Mouse (Mus musculus) CH12.LX (cell line): ENCODE results near the gene Mvp. TPM values are rescaled to one million over a fixed set of nuclear protein-coding genes. Genes with fewer than 3 reads are reported as not detected.

Experiments used
- DNase-seq: peaks from one replicate; pipeline ENCODE4 v3.0.0-alpha.2; 2013; ENCODE audit errors: extremely low read depth
- H3K27ac ChIP-seq: 2 replicates; pipeline ENCODE4 v1.5.1; 2012; ENCODE audit warnings: low read depth, mild to moderate bottlenecking, control low read depth, moderate library complexity; ENCODE audit not compliant: insufficient read depth
- H3K27me3 ChIP-seq: replicated peaks from 2 replicates; pipeline ENCODE3; 2012; ENCODE audit warnings: inconsistent platforms
- H3K36me3 ChIP-seq, 2 experiments: replicated peaks in 1 of 2; 2 replicates each; pipeline versions ENCODE3 to v1.6.1; 2012; ENCODE audit warnings: inconsistent platforms in 1 of 2, low read length in 1 of 2, mild to moderate bottlenecking in 1 of 2, mixed read lengths in 1 of 2, moderate library complexity in 1 of 2; ENCODE audit not compliant: control insufficient read depth in 1 of 2, insufficient read depth in 1 of 2
- H3K4me1 ChIP-seq, 2 experiments: 2 replicates each; pipeline ENCODE4 v1.6.1; 2012; ENCODE audit warnings: inconsistent platforms in 1 of 2, moderate library complexity in 1 of 2; ENCODE audit not compliant: insufficient read depth in 2 of 2, control insufficient read depth in 1 of 2
- H3K4me2 ChIP-seq: 2 replicates; pipeline ENCODE4 v1.6.1; 2012; ENCODE audit warnings: low read depth, mild to moderate bottlenecking, control low read depth; ENCODE audit not compliant: poor library complexity, insufficient read depth, severe bottlenecking
- H3K4me3 ChIP-seq, 3 experiments: fragments of 150-350 bp in 1 of 3; sonication (generic) in 1 of 3; replicated peaks in 1 of 3; 2 replicates each; pipeline versions ENCODE3 to v1.5.1; 2011 to 2012; ENCODE audit warnings: low read depth in 2 of 3, low read length in 2 of 3, mild to moderate bottlenecking in 2 of 3, moderate library complexity in 2 of 3, control low read depth in 1 of 3, improper control_type of control experiment in 1 of 3, inconsistent platforms in 1 of 3, mixed read lengths in 1 of 3; ENCODE audit not compliant: poor library complexity in 1 of 3
- H3K79me2 ChIP-seq: replicated peaks from 2 replicates; pipeline ENCODE4 v1.6.1; 2012; ENCODE audit warnings: mild to moderate bottlenecking, moderate library complexity; ENCODE audit not compliant: control insufficient read depth, poor library complexity, insufficient read depth, severe bottlenecking; ENCODE audit errors: extremely low read depth
- H3K9ac ChIP-seq: 2 replicates; pipeline ENCODE4 v1.6.1; 2012; ENCODE audit warnings: low read depth, mild to moderate bottlenecking, control low read depth, moderate library complexity; ENCODE audit not compliant: insufficient read depth
- H3K9me3 ChIP-seq: replicated peaks from 2 replicates; pipeline ENCODE3; 2012; ENCODE audit warnings: low read length, inconsistent platforms, mixed read lengths
- BHLHE40 ChIP-seq: IDR thresholded peaks from 2 replicates; pipeline ENCODE4 v1.6.1; 2011; ENCODE audit warnings: mild to moderate bottlenecking, low read depth, low read length, improper control_type of control experiment
- CHD1 ChIP-seq: IDR thresholded peaks from 2 replicates; pipeline ENCODE4 v1.6.1; 2012; ENCODE audit warnings: low read depth, low read length, improper control_type of control experiment, inconsistent platforms
- CHD2 ChIP-seq: IDR thresholded peaks from 2 replicates; pipeline ENCODE4 v1.6.1; 2011; ENCODE audit warnings: low read length, improper control_type of control experiment
- CTCF ChIP-seq, 2 experiments: IDR thresholded peaks in 1 of 2; conservative IDR thresholded peaks in 1 of 2; 2 replicates each; pipeline ENCODE4 v1.5.1; 2011 to 2012; ENCODE audit warnings: low read depth in 2 of 2, low read length in 2 of 2, improper control_type of control experiment in 1 of 2, inconsistent platforms in 1 of 2, mild to moderate bottlenecking in 1 of 2, moderate library complexity in 1 of 2
- E2F4 ChIP-seq: IDR thresholded peaks from 2 replicates; pipeline ENCODE4 v1.6.1; 2011; ENCODE audit warnings: low read depth, low read length, improper control_type of control experiment; ENCODE audit not compliant: insufficient replicate concordance
- ELF1 ChIP-seq: IDR thresholded peaks from 2 replicates; pipeline ENCODE4 v1.6.1; 2014; ENCODE audit warnings: low read depth, mild to moderate bottlenecking, inconsistent platforms, low read length, improper control_type of control experiment
- EP300 ChIP-seq: IDR thresholded peaks from 2 replicates; pipeline ENCODE4 v1.6.1; 2011; ENCODE audit warnings: low read length, improper control_type of control experiment
- HCFC1 ChIP-seq: IDR thresholded peaks from 2 replicates; pipeline ENCODE4 v1.6.1; 2012; ENCODE audit warnings: low read depth, mild to moderate bottlenecking, inconsistent platforms, low read length, improper control_type of control experiment
- JUND ChIP-seq: conservative IDR thresholded peaks from 2 replicates; pipeline ENCODE4 v1.6.1; 2011; ENCODE audit warnings: low read depth, low read length, improper control_type of control experiment
- KAT2A ChIP-seq: IDR thresholded peaks from 2 replicates; pipeline ENCODE4 v1.6.1; 2012; ENCODE audit warnings: low read length, improper control_type of control experiment, inconsistent platforms; ENCODE audit not compliant: insufficient replicate concordance
- MEF2A ChIP-seq: IDR thresholded peaks from 2 replicates; pipeline ENCODE4 v1.6.1; 2014; ENCODE audit warnings: low read depth, mild to moderate bottlenecking, inconsistent platforms, low read length, improper control_type of control experiment, borderline replicate concordance
- MXI1 ChIP-seq: IDR thresholded peaks from 2 replicates; pipeline ENCODE4 v1.6.1; 2011; ENCODE audit warnings: mild to moderate bottlenecking, low read depth, low read length, improper control_type of control experiment
- MYC ChIP-seq: IDR thresholded peaks from 2 replicates; pipeline ENCODE4 v1.6.1; 2011; ENCODE audit warnings: low read depth, mild to moderate bottlenecking, improper control_type of control experiment, low read length
- NELFE ChIP-seq: IDR thresholded peaks from 2 replicates; pipeline ENCODE4 v1.6.1; 2011; ENCODE audit warnings: low read depth, low read length, improper control_type of control experiment
- NRF1 ChIP-seq: IDR thresholded peaks from 2 replicates; pipeline ENCODE4 v1.6.1; 2014; ENCODE audit warnings: low read depth, mild to moderate bottlenecking, inconsistent platforms, low read length, improper control_type of control experiment, moderate library complexity
- PAX5 ChIP-seq: IDR thresholded peaks from 2 replicates; pipeline ENCODE4 v1.6.1; 2012; ENCODE audit warnings: low read length, inconsistent platforms, mixed read lengths
- POLR2A ChIP-seq: IDR thresholded peaks from 2 replicates; pipeline ENCODE4 v1.6.1; 2011; ENCODE audit warnings: low read depth, mild to moderate bottlenecking, improper control_type of control experiment, low read length
- POLR2AphosphoS2 ChIP-seq: IDR thresholded peaks from 2 replicates; pipeline ENCODE4 v1.6.1; 2011; ENCODE audit warnings: low read depth, low read length, improper control_type of control experiment
- RCOR1 ChIP-seq: conservative IDR thresholded peaks from 2 replicates; pipeline ENCODE4 v1.6.1; 2012; ENCODE audit warnings: low read depth, mild to moderate bottlenecking, inconsistent platforms, low read length, improper control_type of control experiment
- SIN3A ChIP-seq: IDR thresholded peaks from 2 replicates; pipeline ENCODE4 v1.6.1; 2012; ENCODE audit warnings: low read length, improper control_type of control experiment, inconsistent platforms
- SMC3 ChIP-seq: IDR thresholded peaks from 2 replicates; pipeline ENCODE4 v1.6.1; 2011; ENCODE audit warnings: low read depth, low read length, improper control_type of control experiment
- TBP ChIP-seq: conservative IDR thresholded peaks from 2 replicates; pipeline ENCODE4 v1.6.1; 2011; ENCODE audit warnings: low read depth, low read length, improper control_type of control experiment
- TCF12 ChIP-seq: IDR thresholded peaks from 2 replicates; pipeline ENCODE4 v1.6.1; 2014; ENCODE audit warnings: low read depth, mild to moderate bottlenecking, inconsistent platforms, low read length, improper control_type of control experiment
- USF1 ChIP-seq: IDR thresholded peaks from 2 replicates; pipeline ENCODE4 v1.6.1; 2014; ENCODE audit warnings: low read depth, mild to moderate bottlenecking, inconsistent platforms, low read length, improper control_type of control experiment
- USF2 ChIP-seq: conservative IDR thresholded peaks from 2 replicates; pipeline ENCODE4 v1.6.1; 2011; ENCODE audit warnings: low read depth, low read length, improper control_type of control experiment
- ZKSCAN1 ChIP-seq: IDR thresholded peaks from 2 replicates; pipeline ENCODE4 v1.6.1; 2012; ENCODE audit warnings: low read depth, inconsistent platforms, low read length, improper control_type of control experiment, borderline replicate concordance
- ZMIZ1 ChIP-seq: IDR thresholded peaks from 2 replicates; pipeline ENCODE4 v1.6.1; 2012; ENCODE audit warnings: low read depth, mild to moderate bottlenecking, inconsistent platforms, low read length, improper control_type of control experiment
- ZNF384 ChIP-seq: IDR thresholded peaks from 2 replicates; pipeline ENCODE4 v1.6.1; 2012; ENCODE audit warnings: low read depth, low read length, improper control_type of control experiment, inconsistent platforms
- dilution Hi-C: fragments of 300-500 bp; cut with MboI; formaldehyde crosslinking; loops from 2 replicates; pipeline ENCODE4 v1.14.3; 2020; ENCODE audit warnings: low sequenced_read_pairs; ENCODE audit not compliant: extremely low pct_unique_long_range_greater_than_20kb, extremely low pct_ligation_motif_present
- in situ Hi-C: fragments of 300-500 bp; cut with MboI; formaldehyde crosslinking; loops from 3 replicates; pipeline ENCODE4 v1.14.3; 2019; ENCODE audit warnings: low sequenced_read_pairs, low pct_ligation_motif_present, low pct_unique_long_range_greater_than_20kb, mixed read lengths
- polyA plus RNA-seq: library from polyadenylated mRNA; unstranded; fragments of >175 nt; gene quantifications from 2 replicates; pipeline ENCODE4 v1.2.1, GENCODE M21; 2012; ENCODE audit warnings: low read depth; ENCODE audit not compliant: insufficient read length
- total RNA-seq, 2 experiments: library from RNA; depleted of rRNA; stranded (reverse); fragments of 300-350 nt in 1 of 2; fragments of >200 nt in 1 of 2; gene quantifications; 2 replicates each; pipeline ENCODE4 v1.2.3; 2012 to 2014

Gene Mvp
- total and polyA plus RNA-seq, 3 experiments: 33.3 to 53.7 (median 52.1) TPM

DNA sequence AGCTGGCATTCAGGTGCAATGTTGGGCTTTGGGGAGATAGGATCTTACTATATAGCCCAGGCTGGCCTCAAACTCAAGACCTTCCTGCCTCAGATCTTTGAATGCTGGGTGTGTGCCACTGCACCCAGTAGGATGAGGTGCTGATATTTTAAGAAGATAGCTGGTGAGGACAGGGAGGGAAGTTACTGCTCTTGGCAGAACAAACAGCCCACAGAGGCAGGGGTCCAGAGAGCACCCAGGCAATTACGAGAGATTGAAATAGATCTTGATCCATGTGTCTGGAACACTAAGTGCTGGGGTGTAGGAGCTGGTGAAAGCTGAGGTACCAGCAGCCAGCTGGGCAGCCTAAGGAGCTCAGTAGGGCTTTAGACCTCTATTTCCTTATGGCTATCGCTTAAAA lies 32.8 kb downstream of the Mvp start:
- H3K27ac ChIP-seq: no peak overlapping the region
- TF ChIP-seq POLR2A (no peak), CTCF (conservative IDR thresholded peaks at IDR 0.05 in 1 of 2, IDR thresholded peaks at IDR 0.05 in 1 of 2; ENCODE audit: low read depth in 2 of 2, low read length in 2 of 2) (no peak), PAX5 (no peak), KAT2A (no peak), POLR2AphosphoS2 (no peak; the same call in 1 of the 2 replicates), CHD2 (no peak), ZKSCAN1 (no peak), SMC3 (no peak), SIN3A (no peak), BHLHE40 (no peak), NRF1 (no peak), MYC (no peak), EP300 (no peak), ELF1 (no peak)
- TF ChIP-seq, all 38 proteins: peak for 0
- H3K9me3 ChIP-seq: no peaks in the 10 kb centered on the region
- DNase-seq: no peak
- H3K4me1 ChIP-seq: peaks cover 10 to 30% of the 10 kb centered on the region in 2 experiments
- H3K27me3 ChIP-seq: no peaks in the 10 kb centered on the region
- H3K9ac ChIP-seq: no peak overlapping the region
- H3K79me2 ChIP-seq: peaks cover 14% of the 10 kb centered on the region
- no peak overlapping the region for H3K4me3 ChIP-seq
- H3K4me2 ChIP-seq: no peak overlapping the region
- dilution Hi-C loops (no loop called here), in situ Hi-C loops (loop anchor here (5.0 to 25.0 kb wide), 2 partner anchors 34 to 806 kb away; partner anchors contain the start of genes Asphd1, Gm49388 and Setd1a)
- peaks cover 28 to 83% of the 10 kb centered on the region in 2 experiments for H3K36me3 ChIP-seq

DNA sequence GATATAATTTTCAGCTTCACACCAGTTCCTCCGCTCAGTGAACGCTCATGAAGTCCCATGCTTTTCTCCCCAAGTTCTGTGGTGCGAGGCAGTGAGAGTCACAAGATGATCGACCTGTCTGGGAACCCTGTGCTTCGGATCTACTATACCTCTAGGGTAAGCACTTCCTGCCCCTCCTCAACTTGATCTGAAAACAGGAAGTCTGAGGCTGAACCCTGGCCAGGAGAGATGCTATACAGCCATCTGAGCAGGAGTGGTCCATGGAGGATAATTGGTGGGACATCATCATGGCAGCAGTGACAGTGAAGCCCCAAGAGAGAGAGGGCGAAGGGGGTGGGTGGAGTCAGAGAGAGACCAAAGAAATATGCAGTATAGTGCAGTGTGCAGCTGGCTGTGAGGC lies 35.6 kb downstream of the Mvp start:
- H3K4me3 ChIP-seq: no peak overlapping the region
- DNase-seq: no peak
- H3K36me3 ChIP-seq: peaks cover 28 to 65% of the 10 kb centered on the region in 2 experiments
- H3K27ac ChIP-seq: no peak overlapping the region
- no peak overlapping the region for H3K4me2 ChIP-seq
- peaks cover 17% of the 10 kb centered on the region for H3K79me2 ChIP-seq
- H3K9me3 ChIP-seq: no peaks in the 10 kb centered on the region
- no peak for TF ChIP-seq USF1
- TF ChIP-seq HCFC1: no peak
- no peak for TF ChIP-seq USF2
- TF ChIP-seq KAT2A: no peak
- no peak for TF ChIP-seq NELFE
- TF ChIP-seq MEF2A: no peak
- no peak for TF ChIP-seq ZMIZ1
- no peak for TF ChIP-seq POLR2AphosphoS2
- no peak for TF ChIP-seq CTCF (conservative IDR thresholded peaks at IDR 0.05 in 1 of 2, IDR thresholded peaks at IDR 0.05 in 1 of 2; ENCODE audit: low read depth in 2 of 2, low read length in 2 of 2)
- TF ChIP-seq JUND: no peak
- TF ChIP-seq E2F4: no peak
- no peak for TF ChIP-seq TCF12
- TF ChIP-seq MYC: no peak
- TF ChIP-seq PAX5: no peak
- no peak for TF ChIP-seq POLR2A
- no peak for TF ChIP-seq CHD1
- no peak for TF ChIP-seq MXI1
- no peak for TF ChIP-seq RCOR1
- no peak for TF ChIP-seq TBP
- TF ChIP-seq ZNF384: no peak
- no peaks in the 10 kb centered on the region for H3K27me3 ChIP-seq
- H3K4me1 ChIP-seq: peaks cover 10 to 38% of the 10 kb centered on the region in 2 experiments
- dilution Hi-C loops: no loop called here
- no peak overlapping the region for H3K9ac ChIP-seq
- in situ Hi-C loops: loop anchor here (25.0 kb wide), 1 partner anchor 808 kb away; the partner anchor contains the start of genes Gm49388 and Setd1a
